Mouse (Mus musculus) neural tube, embryonic 14.5 days (tissue): ENCODE results near the gene Tctex1d2. TPM values are rescaled to one million over a fixed set of nuclear protein-coding genes. Genes with fewer than 3 reads are reported as not detected.

Experiments used
- ATAC-seq: fragments of 200-750 bp; cut with Nextera tagmentation; 2 replicates; pipeline ENCODE4 v1.8.0; 2017; ENCODE audit warnings: low read depth, mild to moderate bottlenecking, moderate TSS enrichment, moderate library complexity
- H3K27ac ChIP-seq: fragments of 300-500 bp; sonication (generic); 2 replicates; pipeline ENCODE4 v1.5.1; 2014; ENCODE audit warnings: low read depth, mild to moderate bottlenecking, control low read depth, low read length, moderate library complexity, mixed read lengths
- H3K27me3 ChIP-seq: fragments of 300-500 bp; sonication (generic); 2 replicates; pipeline ENCODE4 v1.6.1; 2014; ENCODE audit warnings: low read length; ENCODE audit not compliant: control insufficient read depth, insufficient read depth
- H3K36me3 ChIP-seq: fragments of 300-500 bp; sonication (generic); 2 replicates; pipeline ENCODE4 v1.6.1; 2014; ENCODE audit warnings: low read length, mixed read lengths; ENCODE audit not compliant: control insufficient read depth, insufficient read depth
- H3K4me1 ChIP-seq: fragments of 300-500 bp; sonication (generic); 2 replicates; pipeline ENCODE4 v1.6.1; 2014; ENCODE audit warnings: low read length; ENCODE audit not compliant: control insufficient read depth, insufficient read depth
- H3K4me2 ChIP-seq: fragments of 300-500 bp; sonication (generic); 2 replicates; pipeline ENCODE4 v1.6.1; 2014; ENCODE audit warnings: mild to moderate bottlenecking, low read depth, low read length, control low read depth
- H3K4me3 ChIP-seq: fragments of 300-500 bp; sonication (generic); 2 replicates; pipeline ENCODE4 v1.5.1; 2014; ENCODE audit warnings: low read depth, low read length, control low read depth, mixed read lengths
- H3K9ac ChIP-seq: fragments of 300-500 bp; sonication (generic); replicated peaks from 2 replicates; pipeline ENCODE4 v1.6.1; 2014; ENCODE audit warnings: low read depth, mild to moderate bottlenecking, control low read depth, low read length, mixed read lengths
- H3K9me3 ChIP-seq: fragments of 300-500 bp; sonication (generic); 2 replicates; pipeline ENCODE4 v1.6.1; 2016; ENCODE audit warnings: low read length; ENCODE audit not compliant: control insufficient read depth
- WGBS: fragments of 180-500 bp; shearing (Covaris S2); extraction: QIAGEN DNeasy Blood & Tissue Kit; methylation state at CpG from one replicate; pipeline ENCODE4 v1.1.7; 2014; 5-methylcytosine and 5-hydroxymethylcytosine counted together
- polyA plus RNA-seq: library from polyadenylated mRNA; unstranded; fragments of >200 nt; fragmentation: Nextera tagmentation; extraction: Ambion mirVana; gene quantifications from 2 replicates; pipeline ENCODE4 v1.2.1, GENCODE M21; 2014

Gene Tctex1d2
- 35.1 and 41.2 TPM in 2 replicates for polyA plus RNA-seq

GRCm38 (mm10) chr16:32419517-32420483 is at the start of gene Tctex1d2:
TSS of gene Tctex1d2 (plus strand) at chr16:32419702.
- H3K27ac ChIP-seq = peak within 1 kb of the TSS; percentile 81
- WGBS = 1% methylated on average over 45 of the region's 45 CpGs
- peak; percentile 94 for ATAC-seq

GRCm38 (mm10) chr16:32371351-32371750 is 48.2 kb upstream of the Tctex1d2 start:
- Histone ChIP-seq H3K36me3 (peaks cover 14% of the 10 kb centered on the region), H3K4me1 (no peaks in the 10 kb centered on the region), H3K27ac (no peak overlapping the region), H3K9me3 (no peaks in the 10 kb centered on the region), H3K9ac (no peak overlapping the region), H3K4me2 (no peak overlapping the region), H3K4me3 (no peak overlapping the region), H3K27me3 (no peaks in the 10 kb centered on the region)
- 95% methylated on average over 4 of the region's 4 CpGs for WGBS
- no peak for ATAC-seq

More at GRCm38 (mm10) chr16:32419517-32420483, at the start of gene Tctex1d2:
- peak within 1 kb of the TSS; percentile 59 for H3K4me2 ChIP-seq
- H3K9ac ChIP-seq = peak within 1 kb of the TSS; percentile 50
- H3K4me1 ChIP-seq = 0 out of 2 replicates have a peak, but pooled peaks cover 5% of the 10 kb centered on the region
- H3K27me3 ChIP-seq = no peaks in the 10 kb centered on the region
- H3K36me3 ChIP-seq = no peaks in the 10 kb centered on the region
- H3K4me3 ChIP-seq = peak within 1 kb of the TSS; percentile 52
- H3K9me3 ChIP-seq = no peaks in the 10 kb centered on the region

- H3K9ac ChIP-seq = no peak overlapping the region
- H3K9me3 ChIP-seq = no peaks in the 10 kb centered on the region
- peaks cover 48% of the 10 kb centered on the region for H3K36me3 ChIP-seq
- H3K4me2 ChIP-seq = no peak overlapping the region
- no peaks in the 10 kb centered on the region for H3K4me1 ChIP-seq
- no peak overlapping the region for H3K4me3 ChIP-seq
- WGBS = 97% methylated on average over 2 of the region's 2 CpGs
- H3K27me3 ChIP-seq = no peaks in the 10 kb centered on the region
- no peak overlapping the region for H3K27ac ChIP-seq
- ATAC-seq = no peak
Observed at GRCm38 (mm10) chr16:32379575-32379974, 39.9 kb upstream of the Tctex1d2 start.

- H3K27me3 ChIP-seq = no peaks in the 10 kb centered on the region
- no peaks in the 10 kb centered on the region for H3K4me1 ChIP-seq
- no peak overlapping the region for H3K4me3 ChIP-seq
- H3K4me2 ChIP-seq = no peak overlapping the region
- H3K27ac ChIP-seq = no peak overlapping the region
- no peak for ATAC-seq
- H3K36me3 ChIP-seq = peaks cover 46% of the 10 kb centered on the region
- H3K9ac ChIP-seq = no peak overlapping the region
- no peaks in the 10 kb centered on the region for H3K9me3 ChIP-seq
Observed at GRCm38 (mm10) chr16:32382901-32383300, 36.6 kb upstream of the Tctex1d2 start.

- H3K27ac ChIP-seq = no peak overlapping the region
- WGBS = 87% methylated on average over 2 of the region's 2 CpGs
- H3K4me3 ChIP-seq = no peak overlapping the region
- no peak overlapping the region for H3K9ac ChIP-seq
- H3K9me3 ChIP-seq = no peaks in the 10 kb centered on the region
- H3K4me1 ChIP-seq = no peaks in the 10 kb centered on the region
- H3K36me3 ChIP-seq = peaks cover 34% of the 10 kb centered on the region
- no peaks in the 10 kb centered on the region for H3K27me3 ChIP-seq
- H3K4me2 ChIP-seq = no peak overlapping the region
- ATAC-seq = no peak
Observed at GRCm38 (mm10) chr16:32384885-32385284, 34.6 kb upstream of the Tctex1d2 start.

- Histone ChIP-seq H3K36me3 (peaks cover 31% of the 10 kb centered on the region), H3K27me3 (no peaks in the 10 kb centered on the region), H3K27ac (no peak overlapping the region), H3K4me1 (no peaks in the 10 kb centered on the region), H3K4me3 (no peak overlapping the region), H3K9ac (no peak overlapping the region), H3K9me3 (no peaks in the 10 kb centered on the region), H3K4me2 (no peak overlapping the region)
- 83% methylated on average over 3 of the region's 3 CpGs for WGBS
- no peak for ATAC-seq
Observed at GRCm38 (mm10) chr16:32386826-32387225, 32.7 kb upstream of the Tctex1d2 start.

GRCm38 (mm10) chr16:32389049-32389448 is 30.5 kb upstream of the Tctex1d2 start:
- Histone ChIP-seq H3K4me2 (no peak overlapping the region), H3K9me3 (no peaks in the 10 kb centered on the region), H3K27ac (no peak overlapping the region), H3K4me3 (no peak overlapping the region), H3K4me1 (no peaks in the 10 kb centered on the region), H3K36me3 (peaks cover 25% of the 10 kb centered on the region), H3K27me3 (no peaks in the 10 kb centered on the region), H3K9ac (no peak overlapping the region)
- no peak for ATAC-seq

GRCm38 (mm10) chr16:32389841-32390240 is 29.7 kb upstream of the Tctex1d2 start:
- H3K36me3 ChIP-seq = peaks cover 22% of the 10 kb centered on the region

GRCm38 (mm10) chr16:32390882-32391281 is 28.6 kb upstream of the Tctex1d2 start:
- Histone ChIP-seq H3K9ac (no peak overlapping the region), H3K27me3 (no peaks in the 10 kb centered on the region), H3K4me2 (no peak overlapping the region), H3K4me1 (no peaks in the 10 kb centered on the region), H3K27ac (no peak overlapping the region), H3K4me3 (no peak overlapping the region), H3K36me3 (peaks cover 13% of the 10 kb centered on the region), H3K9me3 (no peaks in the 10 kb centered on the region)
- no peak for ATAC-seq
- WGBS = 95% methylated on average over 3 of the region's 3 CpGs

More at GRCm38 (mm10) chr16:32389841-32390240, 29.7 kb upstream of the Tctex1d2 start:
- Histone ChIP-seq H3K9me3 (no peaks in the 10 kb centered on the region), H3K9ac (no peak overlapping the region), H3K27ac (no peak overlapping the region), H3K27me3 (no peaks in the 10 kb centered on the region), H3K4me3 (no peak overlapping the region), H3K4me1 (no peaks in the 10 kb centered on the region), H3K4me2 (no peak overlapping the region)
- no peak for ATAC-seq
- 92% methylated on average over 3 of the region's 3 CpGs for WGBS
